Mouse (Mus musculus) kidney, embryonic 15.5 days (tissue): Measurements from ENCODE around the gene Bcl2l10. TPM values are rescaled to one million over a fixed set of nuclear protein-coding genes. Genes with fewer than 3 reads are reported as not detected.

Experiments used
- ATAC-seq: fragments of 200-750 bp; cut with Nextera tagmentation; replicated peaks from 2 replicates; pipeline ENCODE4 v1.8.0; 2017; ENCODE audit warnings: moderate TSS enrichment; ENCODE audit not compliant: low FRiP score
- H3K27ac ChIP-seq: fragments of 300-500 bp; sonication (generic); 2 replicates; pipeline ENCODE4 v1.5.1; 2015; ENCODE audit warnings: mild to moderate bottlenecking, inconsistent platforms
- H3K27me3 ChIP-seq: fragments of 300-500 bp; sonication (generic); 2 replicates; pipeline ENCODE4 v1.6.1; 2015; ENCODE audit warnings: inconsistent platforms
- H3K36me3 ChIP-seq: fragments of 300-500 bp; sonication (generic); 2 replicates; pipeline ENCODE4 v1.6.1; 2015; ENCODE audit warnings: inconsistent platforms
- H3K4me1 ChIP-seq: fragments of 300-500 bp; sonication (generic); 2 replicates; pipeline ENCODE4 v1.6.1; 2015; ENCODE audit warnings: inconsistent platforms
- H3K4me2 ChIP-seq: fragments of 300-500 bp; sonication (generic); 2 replicates; pipeline ENCODE4 v1.6.1; 2015; ENCODE audit warnings: moderate library complexity, mild to moderate bottlenecking, inconsistent platforms
- H3K4me3 ChIP-seq: fragments of 300-500 bp; sonication (generic); replicated peaks from 2 replicates; pipeline ENCODE4 v1.5.1; 2015; ENCODE audit warnings: mild to moderate bottlenecking, inconsistent platforms
- H3K9ac ChIP-seq: fragments of 300-500 bp; sonication (generic); 2 replicates; pipeline ENCODE4 v1.6.1; 2015; ENCODE audit warnings: mild to moderate bottlenecking, inconsistent platforms
- H3K9me3 ChIP-seq: fragments of 300-500 bp; sonication (generic); replicated peaks from 2 replicates; pipeline ENCODE4 v1.6.1; 2016; ENCODE audit warnings: inconsistent platforms
- WGBS: fragments of 180-500 bp; shearing (Covaris S2); methylation state at CpG from one replicate; pipeline ENCODE4 v1.1.7; 2015; ENCODE audit warnings: mixed read lengths; 5-methylcytosine and 5-hydroxymethylcytosine counted together
- polyA plus RNA-seq: library from polyadenylated mRNA; unstranded; fragments of >200 nt; fragmentation: Nextera tagmentation; extraction: Ambion mirVana; gene quantifications from 2 replicates; pipeline ENCODE4 v1.2.1, GENCODE M21; 2015

Bcl2l10 gene
- polyA plus RNA-seq, 1 experiment from 2014 or later = not detected

DNA sequence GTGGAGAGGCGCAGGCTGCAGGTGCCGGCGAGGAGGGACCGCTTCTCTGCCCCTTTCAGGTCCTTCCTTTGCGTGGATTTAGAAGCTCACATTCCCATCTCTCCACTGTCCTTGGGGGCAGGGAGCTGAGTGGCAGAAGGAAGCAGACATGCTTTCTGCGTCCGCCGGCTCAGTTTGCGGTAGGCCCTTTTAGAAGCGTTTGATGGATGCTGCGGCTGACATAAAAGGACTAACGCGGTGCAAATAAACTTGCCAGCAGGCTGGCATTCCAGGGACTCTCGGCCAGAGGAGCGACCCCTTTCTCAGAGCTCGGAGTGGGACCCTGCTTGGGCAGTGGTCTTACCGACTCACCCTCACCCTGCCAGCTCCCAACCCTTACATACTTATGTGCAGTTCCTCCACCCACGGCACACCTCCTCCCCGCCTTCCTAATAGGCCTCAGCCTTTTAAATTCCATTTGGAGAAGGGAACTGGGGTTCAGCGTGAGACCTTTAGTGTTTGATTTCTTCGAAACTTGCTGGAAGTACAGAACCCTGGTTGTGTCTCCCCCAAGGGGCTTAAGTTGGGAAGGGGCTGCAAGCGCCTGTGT is 32.9 kb upstream of the Bcl2l10 start:
- H3K27me3 ChIP-seq = no peaks in the 10 kb centered on the region
- peak; percentile 52 for ATAC-seq
- no peaks in the 10 kb centered on the region for H3K36me3 ChIP-seq
- peak overlapping the region; percentile 82 for H3K27ac ChIP-seq
- peak overlapping the region; percentile 67 for H3K9ac ChIP-seq
- WGBS = 3% methylated on average over 22 of the region's 22 CpGs
- H3K4me1 ChIP-seq = peaks cover 22% of the 10 kb centered on the region
- peak overlapping the region; percentile 79 for H3K4me3 ChIP-seq
- H3K4me2 ChIP-seq = peak overlapping the region; percentile 84
- H3K9me3 ChIP-seq = no peaks in the 10 kb centered on the region

GRCm38 (mm10) chr9:75315238-75315637 is 32.3 kb upstream of the Bcl2l10 start:
- no peak for ATAC-seq
- Histone ChIP-seq H3K27ac (no peak overlapping the region), H3K9me3 (no peaks in the 10 kb centered on the region), H3K4me1 (peaks cover 22% of the 10 kb centered on the region), H3K4me3 (peak overlapping the region; percentile 79), H3K9ac (no peak overlapping the region), H3K36me3 (no peaks in the 10 kb centered on the region), H3K4me2 (peak overlapping the region; percentile 84), H3K27me3 (no peaks in the 10 kb centered on the region)
- 63% methylated on average over 3 of the region's 3 CpGs for WGBS

DNA sequence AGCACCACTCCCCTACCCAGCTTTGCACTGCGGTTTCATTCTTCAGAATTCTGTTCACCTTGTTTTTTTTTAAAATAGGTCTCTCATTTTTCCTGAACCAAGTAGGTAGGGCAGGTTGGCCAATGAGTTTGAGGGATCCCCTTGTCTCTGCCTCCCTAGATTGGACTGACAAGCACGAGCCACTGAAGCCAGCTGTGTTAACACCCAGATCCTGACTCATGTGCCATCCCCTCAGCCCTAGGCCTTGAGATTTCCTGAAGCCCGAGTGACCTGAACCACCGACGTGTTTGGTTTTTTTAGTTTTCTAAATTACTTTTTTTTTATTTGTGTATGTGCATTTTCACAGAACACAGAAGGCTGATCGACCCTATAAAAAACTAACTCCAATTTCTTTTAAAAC is 30.8 kb upstream of the Bcl2l10 start:
- WGBS = 86% methylated on average over 6 of the region's 6 CpGs
- no peaks in the 10 kb centered on the region for H3K9me3 ChIP-seq
- ATAC-seq = no peak
- no peak overlapping the region for H3K9ac ChIP-seq
- no peaks in the 10 kb centered on the region for H3K27me3 ChIP-seq
- no peaks in the 10 kb centered on the region for H3K36me3 ChIP-seq
- no peak overlapping the region for H3K27ac ChIP-seq
- no peak overlapping the region for H3K4me3 ChIP-seq
- H3K4me1 ChIP-seq = peaks cover 22% of the 10 kb centered on the region
- H3K4me2 ChIP-seq = no peak overlapping the region

DNA sequence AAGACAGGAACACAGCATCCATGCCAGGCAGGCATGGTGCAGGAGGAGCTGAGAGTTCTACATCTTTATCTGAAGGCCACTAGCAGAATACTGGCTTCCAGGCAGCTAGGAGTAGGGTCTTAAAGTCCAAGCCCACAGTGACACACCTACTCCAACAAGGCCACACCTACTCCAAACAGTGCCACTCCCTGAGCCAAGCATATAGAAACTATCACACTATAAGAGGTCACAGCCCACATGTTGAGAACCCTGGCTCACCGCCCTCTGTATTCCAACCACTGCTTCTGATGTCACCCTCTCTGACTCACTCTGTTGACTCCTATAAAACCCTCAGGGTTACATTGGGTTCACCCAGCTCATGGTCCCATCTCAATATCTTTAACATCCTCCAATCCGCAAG is 29.4 kb upstream of the Bcl2l10 start:
- no peak overlapping the region for H3K4me2 ChIP-seq
- no peaks in the 10 kb centered on the region for H3K9me3 ChIP-seq
- no peak overlapping the region for H3K9ac ChIP-seq
- H3K27me3 ChIP-seq = no peaks in the 10 kb centered on the region
- ATAC-seq = no peak
- H3K27ac ChIP-seq = no peak overlapping the region
- no peaks in the 10 kb centered on the region for H3K36me3 ChIP-seq
- no peak overlapping the region for H3K4me3 ChIP-seq
- WGBS = 94% methylated on average over 2 of the region's 2 CpGs
- H3K4me1 ChIP-seq = peaks cover 22% of the 10 kb centered on the region

- no peaks in the 10 kb centered on the region for H3K9me3 ChIP-seq
- no peak overlapping the region for H3K4me3 ChIP-seq
- no peaks in the 10 kb centered on the region for H3K27me3 ChIP-seq
- WGBS = 72% methylated on average over 3 of the region's 3 CpGs
- no peak for ATAC-seq
- H3K4me1 ChIP-seq = peaks cover 14% of the 10 kb centered on the region
- no peaks in the 10 kb centered on the region for H3K36me3 ChIP-seq
- no peak overlapping the region for H3K4me2 ChIP-seq
- no peak overlapping the region for H3K9ac ChIP-seq
- no peak overlapping the region for H3K27ac ChIP-seq
Observed at GRCm38 (mm10) chr9:75319365-75319764, 28.2 kb upstream of the Bcl2l10 start.

DNA sequence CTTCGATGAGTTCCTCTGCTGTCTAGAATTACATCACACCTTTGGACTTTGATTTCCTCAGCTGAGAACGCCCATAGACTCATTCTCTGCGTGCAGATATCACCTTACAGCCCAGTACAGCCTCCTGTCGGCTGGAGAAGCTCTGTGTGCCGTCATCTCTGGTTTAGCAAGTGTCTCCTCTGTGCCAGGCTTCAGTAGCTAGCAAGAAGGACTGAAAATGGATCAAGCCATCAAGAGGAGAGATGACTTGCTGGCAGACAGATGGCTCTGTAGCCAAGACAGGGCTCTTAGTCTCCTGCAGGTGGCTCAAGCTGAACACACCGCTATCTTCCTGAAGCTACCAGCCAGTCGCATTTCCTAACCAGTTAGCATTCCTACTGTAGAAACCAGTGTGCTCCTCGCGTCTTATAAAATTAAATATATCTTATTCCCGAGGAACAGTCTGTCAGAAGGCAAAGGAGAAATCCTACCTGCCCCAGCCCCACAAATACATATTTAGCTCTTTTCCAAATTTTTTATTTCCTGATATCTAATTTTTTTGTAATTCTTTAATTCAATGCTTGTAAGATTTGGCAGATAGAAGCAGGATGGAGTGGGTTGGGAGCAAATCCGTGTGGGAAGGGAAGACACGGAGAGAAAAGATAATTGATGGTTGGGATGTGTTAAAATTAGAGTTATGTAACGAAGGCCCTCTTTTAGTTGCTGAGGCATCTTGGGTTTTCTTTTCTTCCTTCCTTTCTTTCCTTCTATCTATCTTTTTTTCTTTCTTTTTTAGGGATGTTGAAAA is 25.3 kb upstream of the Bcl2l10 start:
- no peak overlapping the region for H3K4me2 ChIP-seq
- H3K27ac ChIP-seq = no peak overlapping the region
- no peaks in the 10 kb centered on the region for H3K4me1 ChIP-seq
- H3K4me3 ChIP-seq = no peak overlapping the region
- ATAC-seq = peak; percentile 60; the same call in 1 of the 2 replicates
- no peaks in the 10 kb centered on the region for H3K27me3 ChIP-seq
- no peak overlapping the region for H3K9ac ChIP-seq
- whole genome bisulfite sequencing = 57% methylated on average over 13 of the region's 13 CpGs
- H3K36me3 ChIP-seq = no peaks in the 10 kb centered on the region
- H3K9me3 ChIP-seq = no peaks in the 10 kb centered on the region

GRCm38 (mm10) chr9:75328047-75328446 is 19.5 kb upstream of the Bcl2l10 start:
- Histone ChIP-seq H3K9me3 (no peaks in the 10 kb centered on the region), H3K4me1 (no peaks in the 10 kb centered on the region), H3K36me3 (peaks cover 23% of the 10 kb centered on the region), H3K27ac (no peak overlapping the region), H3K27me3 (no peaks in the 10 kb centered on the region), H3K4me3 (no peak overlapping the region), H3K4me2 (no peak overlapping the region), H3K9ac (no peak overlapping the region)
- ATAC-seq = no peak
- WGBS = 92% methylated on average over 3 of the region's 3 CpGs

GRCm38 (mm10) chr9:75330821-75331220 is 16.7 kb upstream of the Bcl2l10 start:
- no peak for ATAC-seq
- Histone ChIP-seq H3K9me3 (no peaks in the 10 kb centered on the region), H3K27me3 (no peaks in the 10 kb centered on the region), H3K9ac (no peak overlapping the region), H3K27ac (no peak overlapping the region), H3K36me3 (peaks cover 45% of the 10 kb centered on the region), H3K4me1 (no peaks in the 10 kb centered on the region), H3K4me3 (no peak overlapping the region), H3K4me2 (no peak overlapping the region)
- WGBS = 85% methylated on average over 8 of the region's 8 CpGs

DNA sequence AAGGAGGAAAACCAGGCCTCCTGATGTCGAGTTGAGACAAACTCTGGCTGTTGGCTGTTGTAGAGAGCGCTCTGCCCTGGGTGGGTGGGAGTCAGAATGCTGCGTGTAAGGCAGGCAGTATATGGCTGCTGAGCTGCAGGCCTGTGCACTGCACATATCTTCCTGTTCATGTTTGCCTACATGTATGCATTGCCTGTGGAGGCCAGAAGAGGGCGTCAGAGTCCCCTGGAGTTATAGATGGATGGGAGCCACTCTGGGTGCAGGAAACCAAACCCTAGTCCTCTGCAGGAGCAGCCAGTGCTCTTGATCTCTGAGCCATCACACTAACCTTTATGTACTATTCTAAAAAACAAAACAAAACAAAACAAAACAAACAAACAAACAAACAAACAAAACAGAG is 13.1 kb upstream of the Bcl2l10 start:
- 85% methylated on average over 4 of the region's 4 CpGs for WGBS
- H3K4me3 ChIP-seq = no peak overlapping the region
- H3K36me3 ChIP-seq = peaks cover 71% of the 10 kb centered on the region
- ATAC-seq = no peak
- no peaks in the 10 kb centered on the region for H3K27me3 ChIP-seq
- no peaks in the 10 kb centered on the region for H3K9me3 ChIP-seq
- H3K9ac ChIP-seq = no peak overlapping the region
- no peaks in the 10 kb centered on the region for H3K4me1 ChIP-seq
- H3K4me2 ChIP-seq = no peak overlapping the region
- H3K27ac ChIP-seq = no peak overlapping the region

DNA sequence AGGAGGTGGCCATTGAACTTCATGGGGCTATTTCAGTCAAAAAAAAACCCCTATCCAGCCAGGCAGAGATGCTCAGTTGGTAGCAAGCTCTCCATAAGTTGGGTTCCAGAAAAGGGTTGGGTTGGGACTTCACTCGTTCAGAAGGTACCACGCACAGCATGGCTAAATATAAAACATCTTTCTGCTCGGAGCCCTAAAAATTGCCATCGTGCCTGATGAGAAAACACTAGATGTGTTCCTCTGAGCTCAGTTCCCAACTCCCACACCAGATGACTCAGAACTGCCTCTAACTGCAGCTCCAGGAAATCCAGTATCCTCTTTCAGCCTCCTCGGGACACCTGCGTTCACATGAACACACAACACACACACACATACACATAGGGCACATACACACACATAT is 9.5 kb upstream of the Bcl2l10 start:
- ATAC-seq = no peak
- no peak overlapping the region for H3K9ac ChIP-seq
- H3K9me3 ChIP-seq = no peaks in the 10 kb centered on the region
- H3K4me1 ChIP-seq = no peaks in the 10 kb centered on the region
- no peak overlapping the region for H3K27ac ChIP-seq
- no peaks in the 10 kb centered on the region for H3K27me3 ChIP-seq
- no peak overlapping the region for H3K4me2 ChIP-seq
- H3K36me3 ChIP-seq = peaks cover 69% of the 10 kb centered on the region
- 91% methylated on average over 6 of the region's 6 CpGs for WGBS
- no peak overlapping the region for H3K4me3 ChIP-seq

DNA sequence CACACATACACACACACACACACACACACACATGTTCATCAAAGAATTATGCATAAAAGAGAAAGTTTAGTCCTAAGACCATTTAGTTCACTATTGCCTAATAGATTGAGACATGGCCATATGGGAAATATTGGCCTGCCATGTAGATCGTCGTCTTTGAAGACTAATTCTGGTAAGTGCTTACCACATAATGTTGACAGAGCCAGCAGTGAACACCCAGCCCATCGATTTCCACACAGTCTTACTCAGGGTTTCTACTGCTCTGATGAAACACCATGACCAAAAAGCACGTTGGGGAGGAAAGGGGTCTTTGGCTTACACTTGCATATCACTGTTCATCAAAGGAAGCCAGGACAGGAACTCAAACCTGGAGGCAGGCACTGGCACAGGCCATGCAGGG is 5.1 kb upstream of the Bcl2l10 start:
- Histone ChIP-seq H3K4me1 (no peaks in the 10 kb centered on the region), H3K27ac (no peak overlapping the region), H3K9ac (no peak overlapping the region), H3K4me3 (no peak overlapping the region), H3K9me3 (no peaks in the 10 kb centered on the region), H3K4me2 (no peak overlapping the region), H3K27me3 (no peaks in the 10 kb centered on the region), H3K36me3 (peaks cover 48% of the 10 kb centered on the region)
- no peak for ATAC-seq
- 88% methylated on average over 4 of the region's 4 CpGs for WGBS

DNA sequence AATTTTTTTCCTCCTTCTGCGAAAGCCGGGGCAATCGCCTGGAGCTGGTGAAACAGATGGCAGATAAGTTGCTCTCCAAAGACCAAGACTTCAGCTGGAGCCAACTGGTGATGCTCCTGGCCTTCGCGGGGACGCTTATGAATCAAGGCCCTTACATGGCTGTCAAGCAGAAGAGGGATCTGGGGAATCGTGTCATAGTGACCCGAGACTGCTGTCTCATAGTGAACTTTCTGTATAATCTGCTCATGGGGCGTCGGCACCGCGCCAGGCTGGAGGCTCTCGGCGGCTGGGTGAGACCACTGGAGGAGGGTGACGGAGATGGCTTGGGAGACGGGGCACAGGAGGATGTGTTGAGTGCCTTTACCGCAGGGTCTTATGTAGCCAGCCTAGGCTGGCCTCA is 508 bp downstream of the Bcl2l10 start:
- 89% methylated on average over 17 of the region's 17 CpGs for WGBS
- no peak for ATAC-seq

More for the DNA sequence above, 508 bp downstream of the Bcl2l10 start:
- Histone ChIP-seq H3K4me1 (no peaks in the 10 kb centered on the region), H3K27me3 (no peaks in the 10 kb centered on the region), H3K36me3 (peaks cover 15% of the 10 kb centered on the region), H3K9ac (no peak overlapping the region), H3K4me3 (no peak overlapping the region), H3K4me2 (no peak overlapping the region), H3K27ac (no peak overlapping the region), H3K9me3 (no peaks in the 10 kb centered on the region)
